Mouse (Mus musculus): ENCODE measurements at regions not wholly inside any gene's neighbourhood (a gene's known extent, or its start where the extent isn't known, plus 50 kb on each side); places are given as distances from the start of the nearest gene placed in this dataset.

- peak; percentile 1 for DNase-seq (ENCODE audit: low spot score in 2 of 2)
These were observed 1587.3 kb upstream of the Cdh20 start for GRCm38 (mm10) chr1:103181000-103181399.

All from right cerebral cortex, postnatal 36 days (tissue).